Mouse (Mus musculus) forebrain, embryonic 13.5 days (tissue): ENCODE results near the gene Scaf11. TPM values are rescaled to one million over a fixed set of nuclear protein-coding genes. Genes with fewer than 3 reads are reported as not detected.

Experiments used
- ATAC-seq: fragments of 200-750 bp; cut with Nextera tagmentation; 2 replicates; pipeline ENCODE4 v1.8.0; 2017
- H3K27ac ChIP-seq: fragments of 300-500 bp; sonication (generic); 2 replicates; pipeline ENCODE4 v1.5.1; 2015; ENCODE audit warnings: inconsistent platforms, mild to moderate bottlenecking, moderate library complexity
- H3K27me3 ChIP-seq: fragments of 300-500 bp; sonication (generic); 2 replicates; pipeline ENCODE4 v1.6.1; 2015; ENCODE audit warnings: mild to moderate bottlenecking, inconsistent platforms
- H3K36me3 ChIP-seq: fragments of 300-500 bp; sonication (generic); 2 replicates; pipeline ENCODE4 v1.6.1; 2015; ENCODE audit warnings: mild to moderate bottlenecking, inconsistent platforms; ENCODE audit not compliant: poor library complexity, severe bottlenecking
- H3K4me1 ChIP-seq: fragments of 300-500 bp; sonication (generic); 2 replicates; pipeline ENCODE4 v1.6.1; 2015; ENCODE audit warnings: inconsistent platforms
- H3K4me2 ChIP-seq: fragments of 300-500 bp; sonication (generic); 2 replicates; pipeline ENCODE4 v1.6.1; 2015; ENCODE audit warnings: inconsistent platforms, mild to moderate bottlenecking, moderate library complexity
- H3K4me3 ChIP-seq: fragments of 300-500 bp; sonication (generic); 2 replicates; pipeline ENCODE4 v1.5.1; 2015; ENCODE audit warnings: mild to moderate bottlenecking, inconsistent platforms
- H3K9ac ChIP-seq: fragments of 300-500 bp; sonication (generic); 2 replicates; pipeline ENCODE4 v1.6.1; 2015; ENCODE audit warnings: mild to moderate bottlenecking, inconsistent platforms
- H3K9me3 ChIP-seq: fragments of 300-500 bp; sonication (generic); replicated peaks from 2 replicates; pipeline ENCODE4 v1.6.1; 2016; ENCODE audit warnings: inconsistent platforms
- WGBS: fragments of 180-500 bp; shearing (Covaris S2); methylation state at CpG from one replicate; pipeline ENCODE4 v1.1.7; 2015; 5-methylcytosine and 5-hydroxymethylcytosine counted together
- microRNA-seq: library from miRNA; unstranded; fragments of <30 nt; microRNA quantifications from one replicate; pipeline ENCODE4, GENCODE M21; 2016
- polyA plus RNA-seq: library from polyadenylated mRNA; unstranded; fragments of >200 nt; fragmentation: Nextera tagmentation; extraction: Ambion mirVana; gene quantifications from 2 replicates; pipeline ENCODE4 v1.2.1, GENCODE M21; 2015

The Scaf11 gene
- polyA plus RNA-seq, 1 experiment from 2014 or later, result 70.1 TPM

DNA sequence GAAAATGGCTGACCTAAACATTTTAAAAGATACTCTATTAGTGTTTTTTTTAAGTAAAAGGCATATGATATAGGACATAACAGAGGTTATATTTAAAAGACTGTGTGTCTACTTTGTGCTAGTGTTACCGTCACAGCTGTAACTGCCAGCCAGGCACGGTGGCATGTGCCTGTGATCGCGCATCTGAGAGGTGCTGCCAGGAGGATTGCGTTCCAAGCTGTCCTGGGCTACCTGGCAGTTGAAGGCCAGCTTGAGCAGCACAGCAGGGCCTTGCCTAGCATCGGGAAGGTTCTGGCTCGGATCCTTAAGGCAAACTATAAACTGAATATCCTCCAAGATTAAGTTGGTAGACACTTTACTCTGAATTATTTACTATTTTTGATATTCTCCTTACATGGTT lies 82.9 kb downstream of the Scaf11 start:
- no peak for ATAC-seq
- Histone ChIP-seq H3K4me2 (no peak overlapping the region), H3K4me3 (no peak overlapping the region), H3K36me3 (peaks cover 47% of the 10 kb centered on the region), H3K27ac (no peak overlapping the region), H3K9me3 (no peaks in the 10 kb centered on the region), H3K4me1 (no peaks in the 10 kb centered on the region), H3K9ac (no peak overlapping the region), H3K27me3 (no peaks in the 10 kb centered on the region)
- WGBS, result 86% methylated on average over 7 of the region's 7 CpGs

DNA sequence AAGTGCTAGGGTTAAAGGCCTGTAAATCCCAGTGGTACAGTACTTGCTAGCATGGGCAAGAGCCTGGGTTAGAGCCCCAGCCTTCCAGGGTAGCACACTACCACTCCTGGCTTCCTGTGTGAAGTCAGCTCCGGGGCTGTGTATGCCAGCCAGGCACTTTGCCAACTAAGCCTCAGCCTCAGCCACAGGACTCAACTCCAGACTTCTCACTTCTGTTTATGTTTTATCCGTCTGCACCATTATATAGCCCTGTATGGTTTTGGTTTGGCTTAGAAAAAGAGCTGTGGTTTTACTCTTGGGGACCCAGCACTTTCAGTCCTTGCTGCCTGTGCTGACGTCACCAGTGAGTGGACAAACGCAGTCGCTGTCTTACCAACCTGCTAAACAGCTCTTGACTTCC lies 83.4 kb downstream of the Scaf11 start:
- no peak overlapping the region for H3K9ac ChIP-seq
- H3K4me3 ChIP-seq, result no peak overlapping the region
- WGBS, result 85% methylated on average over 5 of the region's 5 CpGs
- no peak overlapping the region for H3K27ac ChIP-seq
- no peak for ATAC-seq
- no peaks in the 10 kb centered on the region for H3K27me3 ChIP-seq
- no peak overlapping the region for H3K4me2 ChIP-seq
- H3K36me3 ChIP-seq, result peaks cover 47% of the 10 kb centered on the region
- H3K9me3 ChIP-seq, result no peaks in the 10 kb centered on the region
- H3K4me1 ChIP-seq, result no peaks in the 10 kb centered on the region

DNA sequence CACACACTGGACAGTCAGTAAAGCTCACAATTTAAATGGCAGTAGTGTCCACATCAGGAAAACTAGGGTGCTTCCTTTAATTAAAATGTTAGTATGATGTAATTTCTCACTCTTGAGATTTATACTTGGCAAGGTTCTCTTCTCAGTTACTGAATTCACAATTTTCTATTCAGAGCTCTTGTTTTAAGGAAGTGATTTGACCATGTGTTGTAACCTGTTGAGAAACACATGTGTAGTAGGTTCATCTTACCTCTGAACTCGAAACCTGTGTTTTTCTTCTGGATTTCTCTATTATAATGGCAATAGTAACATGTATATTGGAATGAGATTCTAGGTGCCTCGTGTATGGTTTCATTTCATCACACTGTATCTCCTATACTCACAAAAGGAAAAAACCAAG lies 84.4 kb downstream of the Scaf11 start:
- Histone ChIP-seq H3K4me3 (no peak overlapping the region), H3K4me1 (no peaks in the 10 kb centered on the region), H3K27me3 (no peaks in the 10 kb centered on the region), H3K4me2 (no peak overlapping the region), H3K9ac (no peak overlapping the region), H3K36me3 (peaks cover 52% of the 10 kb centered on the region), H3K9me3 (no peaks in the 10 kb centered on the region), H3K27ac (no peak overlapping the region)
- ATAC-seq, result no peak
- 86% methylated on average over 2 of the region's 2 CpGs for WGBS

DNA sequence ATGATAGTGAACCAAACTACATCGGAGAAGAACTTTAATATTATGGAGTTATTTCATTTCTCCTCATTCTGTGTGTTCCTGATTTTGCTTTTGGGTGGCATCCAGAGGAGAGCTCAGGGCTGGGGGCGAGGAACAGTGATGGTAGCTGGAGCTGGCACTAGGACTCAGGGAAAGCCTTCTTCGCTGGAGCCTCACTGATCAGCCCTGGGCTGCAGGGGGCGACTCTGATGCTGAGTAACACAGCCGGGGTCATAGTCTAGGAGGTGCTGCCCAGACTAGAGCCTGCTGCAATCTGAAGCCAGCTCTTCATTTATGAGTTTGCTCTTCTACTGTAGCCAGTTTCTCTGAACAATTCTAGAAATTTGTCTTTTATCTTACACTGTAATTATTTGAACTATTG lies 87.5 kb downstream of the Scaf11 start:
- H3K4me3 ChIP-seq, result no peak overlapping the region
- no peak for ATAC-seq
- WGBS, result 92% methylated on average over 5 of the region's 5 CpGs
- no peaks in the 10 kb centered on the region for H3K9me3 ChIP-seq
- H3K27me3 ChIP-seq, result no peaks in the 10 kb centered on the region
- H3K9ac ChIP-seq, result no peak overlapping the region
- H3K27ac ChIP-seq, result no peak overlapping the region
- H3K36me3 ChIP-seq, result peaks cover 65% of the 10 kb centered on the region
- H3K4me1 ChIP-seq, result no peaks in the 10 kb centered on the region
- H3K4me2 ChIP-seq, result no peak overlapping the region

DNA sequence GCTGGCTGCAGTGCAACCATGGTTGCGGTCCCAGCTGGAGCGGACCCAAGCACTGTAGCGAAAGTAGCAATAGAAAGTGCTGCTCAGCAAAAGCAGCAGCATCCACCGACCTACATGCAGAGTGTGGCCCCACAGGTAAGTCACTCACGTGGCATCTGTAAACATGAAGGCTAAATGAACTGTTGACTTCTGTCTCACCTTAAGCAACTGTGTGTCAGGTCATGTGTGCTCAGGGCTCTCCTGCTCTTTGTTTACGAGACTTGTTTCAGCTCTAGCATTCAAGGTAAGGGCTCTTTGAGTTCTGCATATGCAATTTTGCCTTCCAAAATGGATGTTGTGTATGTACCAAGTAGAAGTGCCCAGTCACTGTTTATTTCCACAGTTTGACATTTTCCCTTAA lies 88.0 kb downstream of the Scaf11 start:
- Histone ChIP-seq H3K27ac (no peak overlapping the region), H3K4me3 (no peak overlapping the region), H3K4me1 (no peaks in the 10 kb centered on the region), H3K27me3 (no peaks in the 10 kb centered on the region), H3K4me2 (no peak overlapping the region), H3K9me3 (no peaks in the 10 kb centered on the region), H3K9ac (no peak overlapping the region), H3K36me3 (peaks cover 69% of the 10 kb centered on the region)
- no peak for ATAC-seq
- 96% methylated on average over 6 of the region's 6 CpGs for WGBS

DNA sequence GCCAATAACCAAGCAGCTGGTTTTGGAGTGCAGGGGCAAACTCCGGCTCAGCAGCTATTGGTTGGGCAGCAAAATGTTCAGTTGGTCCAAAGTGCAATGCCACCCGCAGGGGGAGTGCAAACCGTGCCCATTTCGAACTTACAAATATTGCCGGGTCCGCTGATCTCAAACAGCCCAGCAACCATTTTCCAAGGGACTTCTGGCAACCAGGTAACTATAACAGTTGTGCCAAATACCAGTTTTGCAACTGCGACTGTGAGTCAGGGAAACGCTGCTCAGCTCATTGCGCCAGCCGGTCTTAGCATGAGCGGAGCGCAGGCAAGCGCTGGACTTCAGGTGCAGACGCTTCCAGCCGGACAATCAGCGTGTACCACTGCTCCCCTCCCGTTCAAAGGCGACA lies 89.3 kb downstream of the Scaf11 start:
- Histone ChIP-seq H3K9me3 (no peaks in the 10 kb centered on the region), H3K4me2 (no peak overlapping the region), H3K27ac (no peak overlapping the region), H3K9ac (no peak overlapping the region), H3K4me1 (no peaks in the 10 kb centered on the region), H3K36me3 (peaks cover 72% of the 10 kb centered on the region), H3K4me3 (no peak overlapping the region), H3K27me3 (no peaks in the 10 kb centered on the region)
- 96% methylated on average over 18 of the region's 18 CpGs for WGBS
- ATAC-seq, result no peak

DNA sequence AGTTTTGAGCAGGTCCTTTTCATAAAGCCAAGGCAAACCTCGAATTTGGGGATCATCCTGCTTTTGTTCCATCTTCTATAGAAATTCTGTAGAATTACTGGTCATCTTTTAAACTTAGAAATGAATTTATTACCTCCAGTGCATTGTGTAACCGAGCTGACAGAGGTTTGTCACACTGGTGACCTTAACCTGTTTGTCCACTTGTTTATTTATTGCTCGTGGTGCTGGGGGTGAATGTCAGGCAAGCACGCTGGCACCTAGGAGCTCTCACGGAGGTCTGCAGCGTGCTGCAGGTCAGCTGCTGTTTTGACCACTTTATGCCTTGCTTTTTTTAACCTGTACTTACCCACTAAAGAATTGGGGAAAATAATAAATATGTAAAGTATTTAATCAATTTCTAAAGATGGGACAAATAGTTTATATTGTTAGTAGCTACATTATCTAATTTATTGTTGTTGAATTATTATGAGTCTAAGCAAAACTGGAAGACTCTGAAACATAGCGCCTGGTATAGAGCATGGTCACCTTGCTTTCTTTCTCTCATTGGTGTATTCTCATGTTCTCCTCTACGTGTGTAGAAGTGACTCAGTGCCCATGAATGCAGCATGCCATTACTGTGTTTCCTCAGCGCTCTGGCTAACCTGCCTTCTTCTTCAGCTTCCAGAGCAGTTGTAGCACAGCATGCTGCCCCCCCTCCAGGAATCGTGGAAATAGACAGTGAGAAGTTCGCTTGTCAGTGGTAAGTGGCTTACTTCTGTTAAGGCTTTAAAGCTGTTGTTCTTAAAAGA lies 94.3 kb downstream of the Scaf11 start:
- no peaks in the 10 kb centered on the region for H3K9me3 ChIP-seq
- ATAC-seq, result no peak
- H3K4me1 ChIP-seq, result 0 out of 2 replicates have a peak, but pooled peaks cover 3% of the 10 kb centered on the region
- no peaks in the 10 kb centered on the region for H3K27me3 ChIP-seq
- H3K4me3 ChIP-seq, result no peak overlapping the region
- H3K9ac ChIP-seq, result 0 out of 2 replicates have a peak overlapping the region, but pooled peaks have one; percentile 30
- no peak overlapping the region for H3K27ac ChIP-seq
- peaks cover 85% of the 10 kb centered on the region for H3K36me3 ChIP-seq
- no peak overlapping the region for H3K4me2 ChIP-seq
- WGBS, result 86% methylated on average over 11 of the region's 11 CpGs

DNA sequence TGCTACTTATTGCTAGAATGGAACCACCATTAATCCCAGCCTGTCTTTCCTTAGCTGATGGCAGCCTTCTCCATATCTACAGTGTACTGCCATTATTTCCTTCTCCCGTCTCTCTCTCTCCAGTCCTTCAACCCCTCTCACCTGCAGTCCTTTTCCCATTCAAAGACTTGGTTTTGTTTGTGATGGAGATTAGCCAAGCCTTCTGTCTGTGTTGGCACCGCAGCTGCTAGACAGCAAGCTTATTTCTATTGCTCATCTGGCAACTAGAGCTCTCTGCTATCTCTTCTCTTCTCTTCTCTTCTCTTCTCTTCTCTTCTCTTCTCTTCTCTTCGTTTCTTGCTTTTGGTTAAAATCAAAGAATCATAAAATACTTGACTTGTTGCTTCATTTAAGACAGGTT lies 95.3 kb downstream of the Scaf11 start:
- no peak overlapping the region for H3K9ac ChIP-seq
- H3K27ac ChIP-seq, result no peak overlapping the region; the same call in 1 of the 2 replicates
- no peak for ATAC-seq
- H3K4me2 ChIP-seq, result no peak overlapping the region
- H3K4me3 ChIP-seq, result no peak overlapping the region
- WGBS, result 67% methylated on average over 3 of the region's 3 CpGs
- H3K36me3 ChIP-seq, result peaks cover 79% of the 10 kb centered on the region
- 0 out of 2 replicates have a peak, but pooled peaks cover 3% of the 10 kb centered on the region for H3K4me1 ChIP-seq
- H3K27me3 ChIP-seq, result no peaks in the 10 kb centered on the region
- no peaks in the 10 kb centered on the region for H3K9me3 ChIP-seq

Small RNA genes within 50 kb of the gene (microRNA-seq; reads per million reads assigned to microRNA genes)
- not detected for gene Gm25397

Other genes starting within 250 kb of the Scaf11 start
- gene Arid2, start 173.3 kb downstream of the Scaf11 start, polyA plus RNA-seq, result 28.9 and 32.4 TPM in 2 replicates
- 138 and 142 TPM in 2 replicates for gene Slc38a1, start 182.1 kb upstream of the Scaf11 start, polyA plus RNA-seq
- 148 and 156 TPM in 2 replicates for gene Slc38a2, start 238.9 kb upstream of the Scaf11 start, polyA plus RNA-seq